Mouse (Mus musculus) right cerebral cortex, postnatal 25 days (tissue): ENCODE measurements around the gene Trpm3.
A peak's percentile ranks its signal among the peaks of the same experiment; 100 is the strongest.

Experiments used
- DNase-seq: peaks from one replicate; pipeline ENCODE4 v3.0.0; 2022

The Trpm3 gene

DNA sequence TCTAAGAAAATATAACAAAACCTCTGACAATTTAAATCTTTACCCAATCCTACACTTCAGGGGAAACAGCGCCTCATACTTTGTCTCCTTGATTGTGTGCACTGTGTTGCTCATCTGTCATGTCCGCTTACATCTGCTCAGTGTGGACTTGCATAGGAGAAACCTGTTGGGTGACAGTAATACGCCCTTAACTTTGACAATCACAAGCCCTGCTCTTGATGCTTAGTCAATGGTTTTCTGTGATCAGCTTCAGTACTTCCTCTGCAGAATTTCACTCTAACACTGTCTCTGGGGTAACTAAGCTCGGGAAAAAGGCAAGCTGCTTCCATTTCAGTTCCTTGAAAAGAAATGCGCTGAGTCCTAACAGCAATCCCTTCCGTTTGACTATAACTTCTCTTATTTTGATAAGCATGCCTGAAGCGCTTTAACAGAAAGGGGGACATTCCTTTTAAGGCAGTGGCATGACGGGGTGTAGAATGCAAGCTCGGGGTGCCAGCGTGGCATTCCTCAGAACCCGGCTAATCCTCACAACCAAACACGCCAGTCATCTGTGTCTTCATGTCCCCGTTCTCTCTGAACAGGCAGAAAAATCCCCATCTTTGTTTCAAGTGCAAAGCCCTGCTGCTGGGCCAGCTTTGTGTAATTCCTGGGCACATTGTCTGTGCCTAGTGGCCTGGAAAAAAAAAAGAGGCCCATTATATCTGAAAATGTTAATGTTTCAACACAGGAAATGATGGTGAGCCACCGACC, 517.8 kb downstream of the Trpm3 start:
- DNase-seq, result peak; percentile 11

- DNase-seq, result no peak
Measured at GRCm38 (mm10) chr19:22657251-22657650, 518.4 kb downstream of the Trpm3 start.

GRCm38 (mm10) chr19:22665401-22665800, 526.6 kb downstream of the Trpm3 start:
- no peak for DNase-seq

DNA sequence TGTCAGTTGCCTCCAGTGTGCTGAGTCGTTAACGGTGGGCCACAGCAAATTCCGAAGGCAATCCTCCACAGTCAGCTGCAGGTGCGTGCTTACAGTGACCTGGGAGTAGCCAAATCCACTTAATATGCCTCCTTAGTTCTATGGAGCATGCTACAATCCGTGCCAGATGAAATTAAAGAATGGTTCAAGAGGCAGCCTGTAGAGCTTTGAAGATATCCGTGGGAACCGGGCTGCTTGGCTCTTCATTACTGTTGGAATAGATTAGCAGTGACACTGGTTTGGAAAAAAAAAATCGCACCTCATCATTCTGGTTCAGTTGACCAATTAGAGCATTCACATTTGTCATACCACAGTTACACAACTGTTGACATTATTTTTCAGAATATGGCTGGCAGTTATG, 531.4 kb downstream of the Trpm3 start:
- DNase-seq, result no peak

DNA sequence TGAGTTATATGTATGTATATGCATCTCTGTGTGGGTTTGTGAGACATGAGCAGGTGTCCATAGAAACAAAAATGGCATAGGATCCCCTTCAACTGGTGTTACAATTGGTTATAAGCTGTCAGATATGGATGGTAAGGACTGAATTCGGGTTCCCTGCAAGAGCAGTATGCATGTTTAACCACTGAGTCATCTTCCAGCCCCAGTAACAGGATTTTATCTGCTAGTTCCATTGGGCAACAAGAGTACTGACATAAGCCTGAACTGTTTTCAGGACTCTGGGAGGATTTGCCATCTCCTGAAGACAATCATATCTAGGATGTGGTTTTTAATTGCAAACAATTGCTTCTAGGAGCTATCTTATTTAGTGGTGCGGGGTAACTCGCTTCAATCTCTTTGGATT, 534.0 kb downstream of the Trpm3 start:
- no peak for DNase-seq

- no peak for DNase-seq
Measured at GRCm38 (mm10) chr19:22676206-22676605, 537.4 kb downstream of the Trpm3 start.

DNA sequence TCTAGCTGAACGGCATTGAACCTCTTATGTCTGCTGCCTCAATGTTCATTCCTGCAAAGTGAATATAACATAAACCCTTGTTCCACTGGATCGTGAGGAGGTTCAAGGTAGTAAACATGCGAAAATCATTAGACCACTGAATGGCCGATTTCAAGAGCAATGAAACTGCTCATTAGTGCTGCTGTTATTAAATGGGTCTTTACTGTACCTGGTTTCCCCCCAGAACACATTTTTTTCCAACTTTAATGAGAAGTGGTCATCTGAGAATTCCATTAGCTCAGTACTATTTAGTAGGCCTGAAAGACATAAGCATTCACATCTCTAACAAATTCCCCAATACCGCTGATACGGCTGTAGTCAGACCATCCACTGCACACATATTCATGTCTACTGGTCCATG, 543.4 kb downstream of the Trpm3 start:
- no peak for DNase-seq

GRCm38 (mm10) chr19:22691995-22692394, 553.1 kb downstream of the Trpm3 start:
- no peak for DNase-seq

GRCm38 (mm10) chr19:22692553-22692952, 553.7 kb downstream of the Trpm3 start:
- DNase-seq, result no peak

DNA sequence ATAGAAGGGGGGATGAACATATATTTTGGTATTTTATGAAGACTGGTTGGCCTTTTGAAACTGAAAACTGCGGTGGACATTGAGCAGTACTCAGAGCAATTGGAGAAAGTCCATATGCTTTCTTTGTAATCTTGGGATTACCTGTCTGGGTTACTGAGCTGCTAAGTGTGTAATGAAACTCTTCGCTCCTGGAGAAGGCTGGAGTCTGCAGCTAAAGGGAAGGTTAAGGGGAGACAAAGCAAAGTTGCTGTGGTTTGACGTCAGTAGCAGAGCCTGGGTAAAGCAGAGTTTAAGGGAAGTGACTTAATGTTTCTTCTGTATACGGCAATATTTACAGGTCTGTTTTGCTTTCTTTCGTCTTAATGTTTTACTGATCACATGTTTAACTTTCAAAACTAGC, 554.1 kb downstream of the Trpm3 start:
- no peak for DNase-seq

GRCm38 (mm10) chr19:22695423-22695822, 556.6 kb downstream of the Trpm3 start:
- DNase-seq, result peak; percentile 29

GRCm38 (mm10) chr19:22698737-22699136, 559.9 kb downstream of the Trpm3 start:
- no peak for DNase-seq

- no peak for DNase-seq
Measured at GRCm38 (mm10) chr19:22700871-22701651, 562.2 kb downstream of the Trpm3 start.

GRCm38 (mm10) chr19:22703876-22704275, 565.0 kb downstream of the Trpm3 start:
- DNase-seq, result no peak

DNA sequence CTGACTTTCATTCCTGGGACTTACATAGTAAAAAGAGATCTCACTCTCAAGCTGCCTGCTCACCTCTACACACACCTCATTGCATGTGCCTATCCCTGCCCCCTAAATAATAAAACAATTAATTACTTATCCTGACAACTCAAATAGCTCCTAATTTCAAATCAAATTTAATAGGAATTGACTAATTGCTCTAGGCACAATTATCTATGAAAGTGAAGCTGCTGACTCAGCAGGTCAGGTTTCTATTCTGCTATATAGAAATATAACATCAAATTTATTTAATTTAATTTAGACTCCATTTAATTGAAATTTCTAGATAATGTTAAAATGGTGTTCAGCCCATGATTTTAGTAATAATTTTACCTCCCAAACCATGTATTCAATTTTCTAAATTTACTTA, 566.6 kb downstream of the Trpm3 start:
- DNase-seq, result no peak

DNA sequence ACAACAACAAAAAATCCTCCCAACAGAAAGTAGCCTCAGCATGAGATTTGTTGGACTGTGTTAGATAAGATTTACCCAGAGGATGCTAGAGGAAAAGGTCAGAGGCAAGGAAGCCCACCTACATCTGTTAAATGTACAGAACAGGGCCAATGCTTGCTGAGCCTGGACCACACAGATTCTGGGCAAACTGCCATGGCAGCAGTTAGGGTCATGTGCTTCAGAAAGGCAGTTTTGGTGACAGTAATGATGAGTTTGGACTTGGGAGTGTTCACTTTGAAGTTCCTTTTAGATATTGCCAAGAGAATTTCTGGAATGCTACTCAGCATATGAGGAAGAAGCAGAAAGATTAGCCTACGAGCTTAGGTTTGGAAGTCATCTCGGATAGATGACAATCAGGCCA, 580.2 kb downstream of the Trpm3 start:
- DNase-seq, result no peak

GRCm38 (mm10) chr19:22729846-22730245, 591.0 kb downstream of the Trpm3 start:
- no peak for DNase-seq

GRCm38 (mm10) chr19:22730971-22731370, 592.1 kb downstream of the Trpm3 start:
- DNase-seq, result no peak

GRCm38 (mm10) chr19:22736870-22737269, 598.0 kb downstream of the Trpm3 start:
- DNase-seq, result no peak

GRCm38 (mm10) chr19:22739240-22739639, 600.4 kb downstream of the Trpm3 start:
- no peak for DNase-seq

GRCm38 (mm10) chr19:22753311-22753809, 614.5 kb downstream of the Trpm3 start:
- DNase-seq, result peak; percentile 65

GRCm38 (mm10) chr19:22754071-22754470, 615.2 kb downstream of the Trpm3 start:
- DNase-seq, result no peak

DNA sequence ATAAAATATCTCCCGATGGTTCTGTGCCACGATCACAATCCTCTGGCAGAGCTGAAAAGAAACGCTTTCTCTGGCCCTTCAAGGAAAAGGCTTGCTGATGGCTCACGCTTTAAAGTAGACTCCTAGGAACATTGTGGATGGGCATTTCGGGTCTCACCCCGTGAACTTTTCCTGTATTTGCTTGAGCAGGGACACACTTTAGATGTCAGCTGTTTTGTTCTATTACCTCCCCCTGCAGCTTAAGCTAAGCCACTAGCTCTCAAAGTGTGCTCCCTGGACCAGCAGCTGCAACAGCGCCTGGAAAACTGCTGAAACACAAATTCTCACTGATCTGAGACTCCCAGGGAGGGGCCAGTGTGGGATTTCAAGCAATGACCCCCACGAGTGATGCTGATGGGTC, 615.7 kb downstream of the Trpm3 start:
- DNase-seq, result no peak

- no peak for DNase-seq
Measured at GRCm38 (mm10) chr19:22758496-22758895, 619.6 kb downstream of the Trpm3 start.
